Mouse (Mus musculus) layer of hippocampus, postnatal 10 days (tissue): ENCODE results near the gene Bbs10. TPM values are rescaled to one million over a fixed set of nuclear protein-coding genes. Genes with fewer than 3 reads are reported as not detected.

Experiments
- DNase-seq, 2 experiments: peaks; one replicate each; pipeline ENCODE4 v3.0.0; 2021; ENCODE audit warnings: low spot score in 2 of 2
- long read RNA-seq: library from polyadenylated mRNA; stranded (forward); transcript quantifications from one replicate; pipeline ENCODE4 v2.0.0, GENCODE M21; 2023
- total RNA-seq, 2 experiments: library from RNA; stranded (reverse); gene quantifications; 2 replicates each; pipeline ENCODE4 v1.2.3; 2021

Gene Bbs10
- total RNA-seq, result 1 to 10 TPM; 3.8 to 4.2 TPM
- long read RNA-seq, partial matches to known transcripts, result 0 of 2 reads
- long read RNA-seq, other reads (novel, unspliced or antisense), result 0 of 2 reads

DNA sequence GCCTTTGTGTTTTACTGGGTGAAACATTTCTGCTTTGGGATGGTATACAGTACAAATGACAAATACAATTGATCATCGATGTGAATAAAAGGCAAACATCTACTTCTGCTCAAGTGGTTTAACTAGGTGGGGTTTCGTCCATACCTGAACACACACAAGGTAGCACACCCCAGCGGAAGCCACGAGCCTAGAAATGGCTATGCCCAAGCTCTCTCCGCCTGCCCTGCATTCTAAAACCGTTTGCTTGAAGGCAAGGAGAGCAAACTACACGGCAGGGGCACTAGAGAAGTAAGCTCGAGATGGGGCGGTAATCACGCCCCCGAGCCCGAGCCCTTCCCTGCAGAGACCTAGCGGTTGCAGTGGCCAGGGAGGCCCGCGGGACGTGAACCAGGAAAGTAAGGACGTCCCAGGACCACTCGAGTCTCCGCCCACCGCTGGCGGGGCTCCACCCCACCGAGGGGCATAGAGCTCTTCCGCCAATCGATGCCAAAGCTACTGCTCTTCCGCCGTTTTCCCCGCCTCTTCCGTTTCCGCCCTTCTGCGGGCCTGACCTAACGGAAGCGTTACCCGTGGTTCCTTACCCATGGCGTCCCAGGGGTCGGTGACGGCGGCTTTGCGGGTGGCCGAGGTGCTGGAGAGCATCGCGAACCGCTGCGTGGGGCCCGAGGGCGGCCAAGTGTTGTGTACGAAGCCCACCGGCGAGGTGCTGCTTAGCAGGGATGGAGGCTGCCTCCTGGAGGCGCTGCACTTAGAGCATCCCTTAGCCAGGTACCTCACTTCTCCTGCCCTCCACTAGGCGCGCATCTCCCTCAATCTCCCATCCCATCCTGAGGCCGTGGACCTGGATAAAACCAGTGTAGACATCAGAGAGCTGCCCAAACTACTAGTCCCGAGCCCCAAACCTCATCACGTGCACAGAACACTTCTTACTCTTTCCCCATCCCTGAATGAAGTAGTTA lies at the start of gene Bbs10:
Gene Bbs10 (plus strand): TSS at position 540 of the 959 bp plus-strand sequence.
- peak; percentile 95 to 97 for DNase-seq

DNA sequence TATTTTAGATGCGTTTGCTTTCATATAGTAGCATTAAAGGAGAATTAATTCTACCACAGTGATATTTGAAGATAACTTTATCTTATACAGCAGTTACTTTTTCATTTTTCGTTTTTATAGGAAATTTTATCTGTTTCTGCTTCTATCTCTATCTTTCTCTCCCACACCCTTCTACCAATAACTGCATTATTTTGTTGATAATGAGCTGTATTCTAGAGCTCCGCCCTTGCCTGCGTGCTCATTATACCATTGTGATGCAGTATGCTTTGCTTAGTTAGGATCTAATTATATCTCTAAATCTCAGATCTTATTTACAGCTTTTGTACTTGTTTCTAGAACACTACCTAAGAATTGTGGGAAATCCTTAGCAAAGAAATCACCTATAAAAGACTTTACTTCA lies 48.3 kb upstream of the Bbs10 start:
- no peak for DNase-seq

DNA sequence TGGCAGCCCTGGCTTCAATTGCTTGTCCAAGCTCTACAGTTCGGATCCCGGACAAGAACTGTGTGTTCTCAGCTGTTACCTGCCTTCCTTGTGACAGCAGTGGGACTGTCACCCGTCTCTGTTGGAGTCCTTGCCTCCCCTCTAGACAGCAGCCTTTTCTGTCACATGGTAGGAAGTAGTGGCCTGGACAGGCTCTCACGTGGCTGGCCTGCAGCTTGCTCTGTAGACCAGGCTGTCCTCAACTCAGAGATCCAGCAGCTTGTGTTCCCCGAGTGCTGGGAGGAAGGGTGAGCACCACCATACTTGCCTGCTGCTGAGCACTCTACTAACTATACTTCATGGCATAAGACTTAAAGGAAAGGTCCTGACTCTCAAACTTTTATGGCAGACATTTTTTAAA lies 46.8 kb upstream of the Bbs10 start:
- no peak for DNase-seq

DNA sequence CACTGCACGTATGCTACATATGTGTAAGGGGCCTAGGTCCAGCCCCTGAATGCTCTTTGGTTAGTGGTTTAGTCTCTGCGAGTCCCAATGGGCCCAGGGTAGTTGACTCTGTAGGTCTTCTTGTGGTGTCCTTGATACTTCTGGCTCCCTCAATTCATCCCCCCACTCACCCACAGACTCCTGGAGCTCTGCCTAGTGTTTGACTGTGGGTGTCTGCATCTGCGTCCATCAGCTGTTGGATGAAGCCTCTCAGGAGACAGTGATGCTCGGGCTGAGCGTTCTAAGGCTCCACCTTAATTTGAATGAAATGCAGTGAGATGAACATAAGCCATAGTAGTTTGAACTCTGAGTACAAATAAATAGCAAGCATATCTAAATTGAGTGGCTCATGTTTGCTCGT lies 43.3 kb upstream of the Bbs10 start:
- no peak for DNase-seq

DNA sequence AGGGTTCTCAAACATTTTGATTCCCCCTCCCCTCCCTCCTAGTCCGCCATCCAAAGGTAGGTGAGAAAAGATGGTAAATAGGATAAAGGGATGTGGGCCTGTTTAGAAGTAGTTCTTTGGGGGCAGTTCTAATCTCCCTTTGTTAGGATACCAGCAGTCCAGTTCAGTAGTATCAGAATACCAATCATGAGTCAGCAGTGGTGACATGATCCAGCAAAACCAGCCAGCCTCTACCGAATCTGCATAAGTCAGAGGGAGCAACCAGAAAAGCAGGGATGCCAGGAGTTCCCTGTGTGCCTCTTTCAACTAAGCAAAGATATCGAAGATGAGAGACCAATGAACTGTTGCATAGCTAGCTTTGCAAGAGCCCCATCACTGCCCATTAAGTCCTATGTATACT lies 42.3 kb upstream of the Bbs10 start:
- DNase-seq, result no peak

DNA sequence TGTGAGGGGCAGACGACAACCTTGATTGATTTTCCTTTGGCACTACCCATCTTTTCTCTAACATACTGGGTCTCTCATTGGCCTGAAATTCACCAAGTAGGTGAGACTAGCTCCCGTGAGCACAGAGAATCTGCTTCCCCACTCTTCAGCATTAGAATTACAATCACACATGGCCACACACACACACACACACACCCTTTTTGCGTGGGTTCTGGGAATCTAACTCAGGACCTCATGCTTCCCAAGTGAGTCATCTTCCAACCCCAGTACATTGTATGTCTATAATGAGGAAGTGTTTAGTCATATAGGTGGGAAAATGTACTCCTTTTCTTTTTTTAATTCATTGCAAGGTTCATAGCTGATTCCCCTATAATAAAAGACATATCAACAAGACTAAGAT lies 41.1 kb upstream of the Bbs10 start:
- DNase-seq, result no peak

DNA sequence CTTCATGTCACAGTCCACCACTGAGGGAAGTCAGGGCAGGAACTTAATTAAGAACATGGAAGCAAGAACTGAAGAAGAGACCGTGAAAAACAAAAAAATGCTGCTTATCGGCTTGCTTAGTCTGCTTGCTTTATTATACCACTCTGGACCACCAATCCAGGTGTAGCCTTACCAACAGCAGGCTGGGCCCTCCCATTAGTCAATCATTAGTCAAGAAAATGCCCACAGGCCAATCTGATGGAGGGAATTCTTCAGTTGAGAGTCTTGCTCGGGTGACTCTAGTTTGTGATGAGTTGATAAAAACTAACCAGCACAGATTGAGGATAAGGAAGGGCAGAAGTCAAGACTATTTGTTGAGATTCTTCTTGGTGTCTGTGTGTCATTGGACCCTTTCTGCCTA lies 40.2 kb upstream of the Bbs10 start:
- no peak for DNase-seq

DNA sequence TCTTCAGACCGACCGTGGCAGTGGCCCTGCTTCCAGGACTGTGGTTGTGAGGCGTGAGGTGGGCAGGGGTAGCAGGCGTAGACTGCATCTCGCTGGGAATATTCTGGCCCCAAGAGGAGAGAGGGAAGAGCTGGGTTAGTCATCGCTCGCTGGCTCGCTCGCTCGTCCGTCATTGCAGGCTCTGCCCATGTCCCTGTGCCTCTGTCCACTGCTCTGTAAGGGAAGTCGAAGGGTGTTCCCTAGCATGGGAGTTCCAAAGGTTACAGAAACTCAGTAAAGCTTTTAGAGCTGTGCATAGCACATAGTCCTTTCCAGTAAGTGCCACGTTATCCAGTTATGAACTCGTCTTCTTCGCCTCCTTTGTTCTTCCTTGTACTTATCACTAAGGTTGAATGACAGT lies 26.8 kb upstream of the Bbs10 start:
- no peak for DNase-seq

DNA sequence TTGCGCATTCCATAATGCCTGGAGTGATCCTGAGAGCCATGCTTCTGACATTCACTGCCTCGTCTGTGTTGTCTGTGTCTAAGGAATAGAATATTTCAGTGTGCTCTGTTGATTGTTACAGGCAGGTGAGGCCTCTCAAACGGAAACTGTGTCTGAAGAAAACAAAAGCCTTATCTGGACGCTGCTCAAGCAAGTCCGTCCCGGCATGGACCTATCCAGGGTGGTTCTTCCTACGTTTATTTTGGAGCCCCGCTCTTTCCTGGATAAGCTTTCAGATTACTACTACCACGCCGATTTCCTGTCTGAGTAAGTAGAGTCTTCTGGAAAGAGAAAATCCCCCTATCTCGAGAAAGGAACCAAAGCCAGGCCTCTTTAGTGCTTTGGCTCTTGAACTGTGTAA lies 25.6 kb upstream of the Bbs10 start:
- no peak for DNase-seq

DNA sequence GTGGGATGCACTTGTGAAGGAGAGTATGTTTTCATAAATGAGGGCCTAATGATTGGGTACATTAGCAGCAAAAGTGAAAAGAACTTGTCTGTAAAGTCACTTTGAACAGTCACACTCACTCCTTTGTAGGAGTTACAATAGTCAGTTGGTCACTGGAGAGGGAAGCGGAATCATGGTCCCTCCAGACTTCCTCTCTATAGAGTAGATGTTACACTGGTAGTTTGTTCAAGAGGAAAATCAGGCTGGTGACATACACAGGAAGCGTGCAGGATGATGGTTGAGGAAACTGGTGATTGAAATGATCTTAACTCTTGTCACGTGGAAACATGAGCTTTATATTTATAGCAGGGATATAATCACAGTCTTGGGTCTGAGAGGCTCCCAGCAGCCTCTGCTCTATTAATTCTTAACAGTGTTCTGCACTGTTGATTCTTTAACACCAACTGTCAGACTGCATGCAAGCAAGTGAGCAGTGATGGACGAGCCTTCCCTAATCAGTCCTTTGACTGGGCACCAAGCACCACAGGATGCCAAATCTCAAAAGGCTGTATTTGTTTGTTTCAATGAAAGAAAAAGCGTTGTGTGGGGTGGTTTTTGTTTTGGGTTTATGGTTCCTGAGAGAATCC lies 24.9 kb upstream of the Bbs10 start:
- no peak for DNase-seq

DNA sequence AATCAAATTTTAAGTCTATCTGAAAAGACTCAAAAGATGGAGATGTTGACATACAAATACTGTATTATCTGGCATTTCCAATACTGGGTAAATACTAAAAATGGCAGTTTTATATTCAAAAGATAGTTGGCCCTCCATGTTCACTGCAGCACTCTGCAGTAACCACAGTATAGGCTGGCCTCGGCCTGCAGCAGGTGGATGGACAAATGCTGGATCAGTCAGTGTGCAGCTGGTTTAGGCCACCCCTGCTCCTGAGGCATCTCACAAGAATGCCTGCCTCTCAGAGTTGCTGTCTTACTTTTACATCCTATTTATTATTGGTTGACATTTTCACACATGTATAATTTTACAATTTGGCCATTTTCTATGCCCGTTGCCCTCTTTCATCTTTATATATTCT lies 22.7 kb upstream of the Bbs10 start:
- DNase-seq, result no peak

DNA sequence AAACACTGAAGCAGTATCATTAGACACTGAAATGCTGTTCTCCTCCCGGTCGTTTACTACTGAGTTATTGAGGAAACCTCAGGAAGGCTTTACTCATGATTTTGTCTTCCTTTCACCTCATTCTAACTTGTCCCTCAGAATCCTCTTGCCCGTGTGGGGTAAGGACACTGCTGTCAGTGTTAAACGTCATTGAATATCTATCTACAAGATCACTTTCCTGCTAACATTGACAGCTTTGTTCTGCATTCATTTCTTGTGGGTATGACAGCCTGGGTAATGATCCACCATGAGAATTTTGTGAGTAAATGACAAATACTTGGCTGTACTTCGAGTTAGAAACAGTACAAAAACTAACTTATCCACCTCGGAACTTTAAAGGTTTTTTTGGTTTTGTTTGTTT lies 848 bp upstream of the Bbs10 start:
- no peak for DNase-seq

DNA sequence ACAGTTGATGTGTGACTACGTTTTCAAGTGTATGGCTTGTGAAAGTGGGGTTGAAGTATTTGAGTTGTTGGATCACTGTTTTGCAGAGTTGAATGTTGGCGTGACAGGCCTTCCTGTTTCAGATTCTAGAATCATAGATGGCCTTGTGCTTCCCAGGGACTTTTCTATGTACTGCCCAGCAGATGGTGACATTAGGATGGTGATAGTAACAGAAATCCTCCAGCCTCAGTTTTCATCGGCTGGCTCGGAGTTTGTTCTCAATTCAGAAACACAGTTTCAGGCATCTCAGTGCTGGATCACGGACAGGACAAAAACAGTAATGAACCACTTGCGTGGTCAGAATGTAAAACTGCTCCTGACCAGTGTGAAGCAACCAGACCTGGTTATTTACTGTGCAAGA lies 1.1 kb downstream of the Bbs10 start:
- DNase-seq, result peak in 1 of 2 experiments; percentile 31

DNA sequence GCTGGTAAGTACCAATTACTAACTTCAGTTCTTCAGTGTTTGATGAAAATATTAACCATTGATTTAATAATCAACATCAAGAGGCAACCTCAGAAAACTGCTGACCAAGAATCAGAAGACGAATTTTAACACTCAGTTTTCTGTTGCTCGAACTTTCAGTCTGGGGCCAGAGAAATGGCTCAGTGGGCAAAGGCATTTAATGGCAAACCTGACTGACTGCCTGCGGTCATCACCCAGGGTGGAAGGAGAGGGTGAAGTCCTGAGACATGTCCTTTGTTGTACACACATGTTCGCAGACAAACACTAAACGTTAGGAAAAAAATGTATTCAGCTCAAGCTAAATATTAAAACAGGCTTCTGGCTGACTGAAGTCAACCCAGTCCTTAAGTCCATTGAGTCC lies 2.6 kb downstream of the Bbs10 start:
- DNase-seq, result no peak

DNA sequence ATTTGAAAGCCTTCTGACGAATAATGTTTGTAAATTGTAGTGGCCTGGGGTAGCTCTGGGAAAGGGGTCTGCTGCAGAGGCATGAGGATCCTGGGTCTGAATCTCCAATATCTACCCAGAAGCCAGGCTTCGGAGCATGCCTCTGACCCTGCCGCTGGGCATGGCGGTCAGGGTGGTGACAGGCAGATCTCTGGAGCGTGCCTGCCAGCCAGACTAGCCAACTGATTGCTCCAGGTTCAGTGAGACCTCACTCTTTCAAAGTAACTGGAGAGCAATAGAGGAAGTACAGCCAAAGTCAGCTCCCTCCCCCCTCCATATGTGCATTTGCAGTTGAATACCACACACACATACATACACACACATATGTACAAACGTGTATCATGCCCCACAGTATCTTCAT lies 4.0 kb downstream of the Bbs10 start:
- DNase-seq, result no peak

DNA sequence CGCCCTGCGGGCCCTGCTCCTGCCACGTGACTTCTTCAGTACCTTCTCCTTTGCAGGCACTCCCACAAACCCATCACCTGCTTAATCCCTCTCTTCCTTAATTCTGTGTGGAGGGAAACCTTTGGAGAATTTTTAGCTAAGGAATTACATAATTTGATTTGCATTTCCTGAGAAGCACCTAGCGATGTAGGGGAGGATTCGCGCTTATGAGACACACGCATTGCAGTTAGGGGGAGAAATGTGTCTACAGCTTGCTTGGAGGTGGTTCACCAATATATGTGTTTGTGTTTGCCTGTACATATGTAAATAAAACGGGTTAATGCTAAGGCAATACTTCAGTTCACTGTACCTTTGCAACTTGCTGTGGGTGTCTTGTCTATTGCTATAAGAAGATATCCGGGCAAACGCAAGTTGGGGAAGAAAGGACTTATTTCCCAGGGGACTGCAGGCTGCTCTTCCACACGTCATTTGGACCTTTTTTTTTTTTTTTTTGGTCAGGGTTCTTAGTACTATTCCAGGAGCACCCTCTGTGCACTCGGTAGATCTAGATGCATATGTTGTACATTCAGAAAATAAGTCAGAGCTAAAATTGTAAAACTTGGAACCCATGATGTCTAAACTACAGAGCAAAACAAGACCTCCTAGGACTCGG lies 10.5 kb downstream of the Bbs10 start:
- DNase-seq, result no peak

DNA sequence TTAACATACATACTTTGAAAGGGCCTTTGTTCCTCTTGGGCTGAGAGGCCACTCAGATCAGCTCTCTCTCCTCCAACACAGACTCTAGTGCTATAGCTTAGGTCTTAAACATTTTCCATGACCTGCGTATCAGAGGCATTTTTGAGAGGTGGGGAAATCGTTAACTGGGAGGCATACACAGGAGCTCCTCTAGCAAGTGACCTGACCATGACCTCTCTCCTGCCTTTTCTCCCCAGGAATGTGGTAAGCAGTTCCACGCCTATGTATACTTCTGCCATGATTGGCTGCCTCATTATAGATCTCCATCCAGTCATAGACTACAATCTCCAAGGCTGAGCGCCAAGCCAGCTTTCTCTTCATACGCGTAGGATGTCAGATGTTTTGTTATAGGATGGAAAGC lies 14.8 kb downstream of the Bbs10 start:
- no peak for DNase-seq

DNA sequence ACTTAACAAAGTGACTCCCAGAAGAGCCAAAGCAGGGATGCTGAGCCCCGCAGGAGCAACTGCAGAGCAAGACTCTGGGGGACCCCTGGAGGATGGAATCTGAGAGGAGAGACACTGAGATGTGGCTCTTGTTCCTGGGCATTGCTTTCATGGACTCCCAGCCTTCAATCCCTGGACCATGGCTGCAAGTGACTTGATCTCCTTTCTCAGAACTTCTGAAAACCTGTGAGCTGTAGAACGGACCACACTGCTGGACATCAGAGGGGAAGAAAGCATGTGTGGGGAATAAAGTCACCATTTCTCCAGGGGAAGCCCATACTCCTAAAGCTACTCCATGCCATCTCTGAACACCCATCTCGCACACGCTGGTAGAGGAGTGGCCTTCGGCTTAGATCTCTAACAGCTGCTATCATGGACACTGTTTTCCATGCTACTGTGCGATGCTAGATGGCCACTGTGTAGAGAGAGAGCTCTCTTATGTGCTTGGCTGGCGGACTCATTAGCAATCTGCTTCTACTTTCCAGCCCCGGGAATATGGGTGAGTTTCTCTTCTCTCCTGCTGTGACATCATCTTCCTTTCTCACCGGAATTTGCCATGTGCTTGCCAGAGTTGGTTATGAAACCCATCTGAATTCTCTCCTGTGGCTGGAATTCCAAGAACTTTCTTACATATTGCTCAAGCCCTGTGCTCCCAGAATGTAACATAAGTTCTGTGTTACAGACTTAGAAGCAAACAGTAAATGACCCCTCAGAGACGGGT lies 16.3 kb downstream of the Bbs10 start:
- DNase-seq, result no peak

DNA sequence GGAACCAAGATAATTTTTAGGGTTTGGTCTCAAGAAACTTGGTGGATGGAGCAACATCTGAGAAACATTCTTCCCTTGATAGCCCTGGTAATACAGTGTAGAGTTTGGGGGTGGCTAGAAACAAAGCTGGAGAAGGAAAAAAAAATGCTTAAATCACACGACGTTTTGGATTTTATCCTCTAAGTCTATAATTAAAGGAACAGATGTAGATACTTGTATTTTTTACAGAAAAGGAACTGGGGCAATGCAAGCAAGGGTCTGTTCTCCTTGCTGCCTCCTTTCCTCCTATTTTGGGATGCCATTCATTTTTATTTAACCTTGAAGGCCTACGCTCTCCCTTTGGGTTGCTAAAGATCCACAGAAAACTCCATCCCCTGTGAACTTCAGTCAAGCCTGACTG lies 17.5 kb downstream of the Bbs10 start:
- DNase-seq, result no peak

DNA sequence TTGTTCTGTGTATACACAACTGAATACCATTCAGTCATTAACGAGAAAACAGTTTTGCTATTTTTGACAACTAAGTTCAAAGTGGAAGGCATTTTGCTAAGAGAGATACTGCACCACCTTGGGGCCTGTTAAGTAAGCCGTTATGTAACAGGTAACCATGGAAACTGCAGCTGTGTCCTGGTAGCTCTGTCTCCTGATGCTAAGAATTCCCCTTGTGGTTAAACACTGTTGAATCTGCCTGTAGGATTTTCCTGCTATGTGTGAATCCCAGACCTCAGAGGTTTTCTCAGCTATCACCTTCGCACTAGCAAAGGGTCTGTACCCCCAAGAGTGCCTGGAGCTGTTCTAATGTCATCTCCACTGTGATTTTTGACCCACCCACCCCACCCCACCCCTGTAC lies 19.5 kb downstream of the Bbs10 start:
- no peak for DNase-seq

DNA sequence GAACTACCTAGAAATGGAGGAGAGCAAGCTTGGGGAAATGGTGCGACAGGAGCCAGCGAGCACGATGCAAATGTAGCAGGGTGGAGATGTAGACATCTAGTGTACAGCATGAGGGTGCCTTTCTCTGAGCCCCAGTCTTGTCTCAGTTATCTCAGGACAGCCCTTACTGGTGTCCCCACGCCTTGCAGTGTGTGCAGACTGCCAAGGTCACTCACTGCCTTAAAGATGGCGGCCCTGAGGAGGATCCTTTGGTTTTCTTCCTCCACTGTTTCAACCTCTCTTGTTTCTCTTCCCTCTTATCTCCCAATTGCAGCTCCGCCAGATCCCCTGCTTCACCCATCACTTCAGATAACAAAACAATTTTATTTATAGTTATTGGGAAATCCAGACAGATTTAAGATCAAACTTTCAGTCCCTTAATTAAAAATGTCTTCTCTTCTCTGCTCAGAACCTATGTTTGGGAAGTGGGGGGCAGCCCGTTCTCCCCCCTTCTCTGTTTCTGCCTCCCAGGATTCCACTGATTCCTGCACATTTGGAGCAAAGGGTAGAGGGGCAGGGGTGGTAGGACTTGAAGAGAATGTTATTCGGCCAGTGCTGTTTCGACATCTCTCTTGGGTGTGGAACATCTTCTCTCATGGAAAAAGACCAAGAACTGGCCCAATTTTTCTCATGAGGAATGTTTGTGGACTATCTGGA lies 20.5 kb downstream of the Bbs10 start:
- DNase-seq, result no peak
